Mouse (Mus musculus): Measurements from ENCODE around the gene Klrd1. TPM values are rescaled to one million over a fixed set of nuclear protein-coding genes. Genes with fewer than 3 reads are reported as not detected.

The Klrd1 gene
- 0.32 TPM in 1 of 2 replicates, not detected in the other for polyA plus RNA-seq (2016; fragmentation: Nextera tagmentation; extraction: Ambion mirVana)

- no peaks in the 10 kb centered on the region for H3K9me3 ChIP-seq
- H3K9ac ChIP-seq = no peak within 1 kb of the TSS
- H3K36me3 ChIP-seq = no peaks in the 10 kb centered on the region
- no peaks in the 10 kb centered on the region for H3K27me3 ChIP-seq
- no peaks in the 10 kb centered on the region for H3K4me1 ChIP-seq
- WGBS = 84% methylated on average over 3 of the region's 3 CpGs
- H3K27ac ChIP-seq = no peak within 1 kb of the TSS
- H3K4me3 ChIP-seq = no peak within 1 kb of the TSS
- ATAC-seq (ENCODE audit: insufficient number of reproducible peaks, insufficient read depth, low FRiP score, low TSS enrichment) = no peak
- H3K4me2 ChIP-seq (replicated peaks) = no peak within 1 kb of the TSS
Measured at GRCm38 (mm10) chr6:129591508-129591907, at the start of gene Klrd1. Gene Klrd1, plus strand, starts transcription at chr6:129591782.

- no peaks in the 10 kb centered on the region for H3K27me3 ChIP-seq
- H3K4me1 ChIP-seq = no peaks in the 10 kb centered on the region
- H3K4me3 ChIP-seq = no peak overlapping the region
- H3K4me2 ChIP-seq (replicated peaks) = no peak overlapping the region
- H3K9ac ChIP-seq = no peak overlapping the region
- WGBS = 86% methylated on average over 9 of the region's 9 CpGs
- no peak for ATAC-seq (ENCODE audit: insufficient number of reproducible peaks, insufficient read depth, low FRiP score, low TSS enrichment)
- peaks cover 36% of the 10 kb centered on the region for H3K36me3 ChIP-seq
- no peak overlapping the region for H3K27ac ChIP-seq
- H3K9me3 ChIP-seq = no peaks in the 10 kb centered on the region
Measured at GRCm38 (mm10) chr6:129541931-129542330, 49.7 kb upstream of the Klrd1 start.

GRCm38 (mm10) chr6:129542540-129542939, 49.0 kb upstream of the Klrd1 start:
- no peaks in the 10 kb centered on the region for H3K9me3 ChIP-seq
- no peak overlapping the region for H3K27ac ChIP-seq
- H3K4me2 ChIP-seq (replicated peaks) = no peak overlapping the region
- no peak overlapping the region for H3K9ac ChIP-seq
- no peaks in the 10 kb centered on the region for H3K4me1 ChIP-seq
- WGBS = 88% methylated on average over 3 of the region's 3 CpGs
- H3K4me3 ChIP-seq = no peak overlapping the region
- ATAC-seq (ENCODE audit: insufficient number of reproducible peaks, insufficient read depth, low FRiP score, low TSS enrichment) = no peak
- H3K27me3 ChIP-seq = no peaks in the 10 kb centered on the region
- peaks cover 36% of the 10 kb centered on the region for H3K36me3 ChIP-seq

GRCm38 (mm10) chr6:129543709-129544606, 47.6 kb upstream of the Klrd1 start:
- 63% methylated on average over 6 of the region's 6 CpGs for WGBS

GRCm38 (mm10) chr6:129547277-129547676, 44.3 kb upstream of the Klrd1 start:
- 87% methylated on average over 2 of the region's 2 CpGs for WGBS
- Histone ChIP-seq H3K4me3 (no peak overlapping the region), H3K4me2 (replicated peaks) (no peak overlapping the region), H3K4me1 (no peaks in the 10 kb centered on the region), H3K27ac (no peak overlapping the region), H3K27me3 (no peaks in the 10 kb centered on the region), H3K9me3 (no peaks in the 10 kb centered on the region), H3K36me3 (no peaks in the 10 kb centered on the region), H3K9ac (no peak overlapping the region)
- ATAC-seq (ENCODE audit: insufficient number of reproducible peaks, insufficient read depth, low FRiP score, low TSS enrichment) = no peak

More at GRCm38 (mm10) chr6:129543709-129544606, 47.6 kb upstream of the Klrd1 start:
- H3K36me3 ChIP-seq = peaks cover 28% of the 10 kb centered on the region
- no peaks in the 10 kb centered on the region for H3K27me3 ChIP-seq
- no peak overlapping the region for H3K9ac ChIP-seq
- H3K4me3 ChIP-seq = no peak overlapping the region
- H3K9me3 ChIP-seq = no peaks in the 10 kb centered on the region
- no peak overlapping the region for H3K4me2 ChIP-seq (replicated peaks)
- no peaks in the 10 kb centered on the region for H3K4me1 ChIP-seq
- ATAC-seq (ENCODE audit: insufficient number of reproducible peaks, insufficient read depth, low FRiP score, low TSS enrichment) = peak; percentile 64; the same call in 1 of the 2 replicates
- no peak overlapping the region for H3K27ac ChIP-seq

- Histone ChIP-seq H3K4me3 (no peak overlapping the region), H3K36me3 (no peaks in the 10 kb centered on the region), H3K4me1 (no peaks in the 10 kb centered on the region), H3K4me2 (replicated peaks) (no peak overlapping the region), H3K9ac (no peak overlapping the region), H3K27me3 (no peaks in the 10 kb centered on the region), H3K9me3 (no peaks in the 10 kb centered on the region), H3K27ac (no peak overlapping the region)
- ATAC-seq (ENCODE audit: insufficient number of reproducible peaks, insufficient read depth, low FRiP score, low TSS enrichment) = no peak
- WGBS = 68% methylated on average over 3 of the region's 3 CpGs
Measured at GRCm38 (mm10) chr6:129548009-129548408, 43.6 kb upstream of the Klrd1 start.

GRCm38 (mm10) chr6:129557298-129558023, 34.1 kb upstream of the Klrd1 start:
- Histone ChIP-seq H3K27me3 (no peaks in the 10 kb centered on the region), H3K9me3 (no peaks in the 10 kb centered on the region), H3K9ac (no peak overlapping the region), H3K27ac (no peak overlapping the region), H3K36me3 (no peaks in the 10 kb centered on the region), H3K4me3 (no peak overlapping the region), H3K4me1 (no peaks in the 10 kb centered on the region), H3K4me2 (replicated peaks) (no peak overlapping the region)
- ATAC-seq (ENCODE audit: insufficient number of reproducible peaks, insufficient read depth, low FRiP score, low TSS enrichment) = no peak

GRCm38 (mm10) chr6:129558946-129559640, 32.5 kb upstream of the Klrd1 start:
- H3K27ac ChIP-seq = no peak overlapping the region
- WGBS = 19% methylated on average over 12 of the region's 12 CpGs
- no peaks in the 10 kb centered on the region for H3K27me3 ChIP-seq
- no peak overlapping the region for H3K4me2 ChIP-seq (replicated peaks)
- H3K36me3 ChIP-seq = no peaks in the 10 kb centered on the region
- no peak overlapping the region for H3K4me3 ChIP-seq
- no peak overlapping the region for H3K9ac ChIP-seq
- peak; percentile 28; the same call in 1 of the 2 replicates for ATAC-seq (ENCODE audit: insufficient number of reproducible peaks, insufficient read depth, low FRiP score, low TSS enrichment)
- no peaks in the 10 kb centered on the region for H3K4me1 ChIP-seq
- H3K9me3 ChIP-seq = no peaks in the 10 kb centered on the region

GRCm38 (mm10) chr6:129559641-129560027, 31.9 kb upstream of the Klrd1 start:
- no peak for ATAC-seq (ENCODE audit: insufficient number of reproducible peaks, insufficient read depth, low FRiP score, low TSS enrichment)
- H3K4me2 ChIP-seq (replicated peaks) = no peak overlapping the region

GRCm38 (mm10) chr6:129565257-129565656, 26.3 kb upstream of the Klrd1 start:
- no peak overlapping the region for H3K4me3 ChIP-seq
- H3K27ac ChIP-seq = no peak overlapping the region
- no peak overlapping the region for H3K9ac ChIP-seq
- no peaks in the 10 kb centered on the region for H3K27me3 ChIP-seq
- no peaks in the 10 kb centered on the region for H3K4me1 ChIP-seq
- H3K4me2 ChIP-seq (replicated peaks) = no peak overlapping the region
- ATAC-seq (ENCODE audit: insufficient number of reproducible peaks, insufficient read depth, low FRiP score, low TSS enrichment) = no peak
- 86% methylated on average over 2 of the region's 2 CpGs for WGBS
- no peaks in the 10 kb centered on the region for H3K9me3 ChIP-seq
- no peaks in the 10 kb centered on the region for H3K36me3 ChIP-seq

More at GRCm38 (mm10) chr6:129559641-129560027, 31.9 kb upstream of the Klrd1 start:
- H3K27me3 ChIP-seq = no peaks in the 10 kb centered on the region
- no peaks in the 10 kb centered on the region for H3K9me3 ChIP-seq
- no peak overlapping the region for H3K4me3 ChIP-seq
- H3K36me3 ChIP-seq = no peaks in the 10 kb centered on the region
- 58% methylated on average over 4 of the region's 4 CpGs for WGBS
- H3K27ac ChIP-seq = no peak overlapping the region
- H3K4me1 ChIP-seq = no peaks in the 10 kb centered on the region
- no peak overlapping the region for H3K9ac ChIP-seq

- Histone ChIP-seq H3K27me3 (no peaks in the 10 kb centered on the region), H3K4me3 (no peak overlapping the region), H3K4me2 (replicated peaks) (no peak overlapping the region), H3K9me3 (no peaks in the 10 kb centered on the region), H3K36me3 (no peaks in the 10 kb centered on the region), H3K27ac (no peak overlapping the region), H3K4me1 (no peaks in the 10 kb centered on the region), H3K9ac (no peak overlapping the region)
- no peak for ATAC-seq (ENCODE audit: insufficient number of reproducible peaks, insufficient read depth, low FRiP score, low TSS enrichment)
- 34% methylated on average over 2 of the region's 2 CpGs for WGBS
Measured at GRCm38 (mm10) chr6:129575315-129575714, 16.3 kb upstream of the Klrd1 start.
